Mouse (Mus musculus): ENCODE results near the gene Dcaf11.

DNA sequence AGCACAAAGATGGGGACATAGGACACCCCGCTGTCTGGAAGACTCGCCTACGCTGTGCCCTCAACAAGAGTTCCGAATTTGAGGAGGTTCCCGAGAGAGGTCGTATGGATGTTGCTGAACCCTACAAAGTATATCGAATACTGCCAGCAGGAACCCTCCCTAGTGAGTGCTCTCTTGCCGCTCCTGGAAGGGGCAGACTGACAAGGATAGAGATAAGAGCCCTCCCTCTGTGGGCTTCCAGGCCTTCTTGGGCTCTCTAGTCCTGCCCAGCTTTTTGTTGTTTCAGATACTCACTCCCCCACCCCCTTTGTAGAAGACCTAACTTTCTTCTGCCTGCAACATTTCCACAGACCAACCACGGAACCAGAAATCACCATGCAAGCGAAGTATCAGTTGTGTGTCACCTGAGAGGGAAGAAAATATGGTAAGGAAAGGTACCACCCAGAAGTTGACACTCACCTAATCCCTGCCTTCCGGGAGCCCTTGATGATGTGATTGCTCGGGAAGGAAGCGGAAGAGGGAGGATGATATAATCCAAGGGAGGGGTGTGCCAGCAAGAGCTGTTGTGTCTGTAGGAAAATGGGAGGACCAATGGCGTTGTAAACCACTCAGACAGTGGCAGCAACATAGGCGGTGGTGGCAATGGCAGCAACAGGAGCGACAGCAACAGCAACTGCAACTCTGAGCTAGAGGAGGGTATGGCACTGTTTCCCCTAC lies 46.1 kb downstream of the Dcaf11 start:
- no peak for TF ChIP-seq POLR2A (IDR thresholded peaks at IDR 0.05; ENCODE audit: low read depth, low read length)
- no peak for TF ChIP-seq CTCF (conservative IDR thresholded peaks at IDR 0.05; ENCODE audit: insufficient read depth, insufficient read length, low read depth, low read length)

Data from kidney, adult 2 months (tissue).